Mouse (Mus musculus): ENCODE results near the gene Mlh3. TPM values are rescaled to one million over a fixed set of nuclear protein-coding genes. Genes with fewer than 3 reads are reported as not detected.
"Not testable (repeated sequence)": the region's sequence is repeated elsewhere in the genome, so short reads cannot be mapped to it uniquely, and the experiment has no call there.

The Mlh3 gene
- total RNA-seq, 2 experiments from 2014 or later: 6.6 to 8.6 TPM

- DNase-seq: no peak
- intact Hi-C loops (cut with DNase I; ENCODE audit: low total_unique reads): loop anchor here (5.0 kb wide), 1 partner anchor 113 kb away; no protein-coding TSS in a partner anchor
These were observed 14.6 kb upstream of the Mlh3 start for GRCm38 (mm10) chr12:85284996-85285395.

GRCm38 (mm10) chr12:85284331-85284730 is 13.9 kb upstream of the Mlh3 start:
- no peak for DNase-seq
- intact Hi-C loops (cut with DNase I; ENCODE audit: low total_unique reads): no loop called here

DNA sequence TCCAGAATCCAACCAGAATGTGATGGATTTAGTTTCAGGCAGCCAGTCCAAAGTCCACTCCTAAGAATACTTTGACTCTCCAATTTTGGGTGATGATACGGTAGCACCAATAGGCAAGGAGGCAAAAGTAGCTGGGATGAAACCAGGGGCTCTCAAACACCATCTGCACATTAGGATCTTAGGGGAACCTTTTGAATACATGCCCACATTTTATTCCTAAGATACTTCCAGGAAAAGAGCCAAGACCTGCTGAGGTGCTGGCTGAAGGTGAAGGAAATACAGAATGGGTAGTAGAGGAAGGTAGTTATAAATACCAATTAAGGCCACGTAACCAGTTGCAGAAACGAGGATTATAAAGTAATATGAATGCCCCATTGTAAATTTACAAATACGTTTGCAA is 11.4 kb upstream of the Mlh3 start:
- DNase-seq; intact Hi-C loops (cut with DNase I; ENCODE audit: low total_unique reads): not testable (repeated sequence)

GRCm38 (mm10) chr12:85280845-85281651 is 10.6 kb upstream of the Mlh3 start:
- intact Hi-C loops (cut with DNase I; ENCODE audit: low total_unique reads): no loop called here
- DNase-seq: no peak

DNA sequence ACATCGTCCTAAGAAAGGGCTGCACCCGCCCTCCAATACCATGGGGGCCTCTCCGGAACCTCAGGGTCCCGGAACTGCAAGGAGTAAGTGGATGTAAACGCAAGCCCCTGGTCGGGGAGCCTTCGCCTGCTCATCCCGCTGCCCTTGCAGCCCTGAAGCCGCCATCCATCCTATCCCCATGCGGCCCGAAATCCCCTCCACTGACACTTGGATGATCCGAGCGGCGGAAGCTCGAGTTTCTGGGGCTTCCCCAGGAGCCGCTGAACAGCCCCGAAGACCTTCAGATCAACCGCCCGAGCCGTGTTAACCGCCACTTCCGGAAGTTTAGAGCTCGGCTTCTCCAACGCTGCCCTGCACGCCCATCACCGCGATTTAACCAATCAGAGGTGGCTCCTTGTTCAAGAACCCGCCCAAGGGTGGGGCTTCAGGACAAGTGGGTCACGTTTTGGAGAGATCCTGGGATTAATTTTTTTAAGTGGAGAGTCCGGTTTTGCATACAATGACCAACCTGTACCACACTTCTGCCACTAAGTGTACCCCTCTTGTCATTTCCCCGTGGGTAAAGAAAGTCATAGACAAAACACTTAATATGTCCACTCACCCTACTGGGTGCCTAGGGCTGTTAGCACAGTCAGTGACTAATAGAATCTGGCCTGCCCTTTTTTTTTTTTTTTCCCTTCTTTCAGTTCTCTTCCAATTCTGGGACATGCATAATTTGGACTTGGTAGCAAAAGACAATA is 9.9 kb upstream of the Mlh3 start:
- peak; percentile 93 for DNase-seq
- intact Hi-C loops (cut with DNase I; ENCODE audit: low total_unique reads): no loop called here

DNA sequence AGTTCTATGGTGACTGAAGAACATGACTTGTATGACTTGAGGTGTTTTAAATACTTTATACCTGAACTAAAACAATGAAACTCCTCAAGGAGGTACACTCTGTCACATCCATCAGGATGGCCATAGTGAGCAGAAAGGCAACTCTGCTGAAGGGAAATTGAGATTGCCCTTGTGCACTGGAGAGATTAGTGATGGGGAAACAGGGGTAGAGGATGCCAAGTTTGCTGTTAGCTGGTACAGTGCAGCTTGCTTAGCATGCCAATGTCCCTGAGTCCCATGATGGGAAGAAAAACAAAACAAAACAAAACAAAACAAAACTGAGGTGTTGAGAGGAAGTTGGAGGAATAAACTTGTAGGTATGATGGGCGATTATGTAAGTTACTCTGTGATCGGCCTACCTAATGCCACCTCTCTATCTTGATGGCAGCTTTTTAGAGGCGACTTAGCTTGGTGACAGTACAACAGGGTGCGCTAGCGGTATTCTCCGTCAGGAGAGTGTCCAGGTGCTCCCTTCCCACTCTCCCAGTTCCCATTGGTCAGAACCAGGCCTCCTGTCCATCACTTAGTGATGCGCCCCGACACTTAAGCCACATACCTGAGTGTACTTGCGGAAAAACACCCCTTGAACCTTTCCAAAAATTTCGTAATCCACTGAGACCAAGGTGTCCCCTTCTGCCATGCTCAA is 9.1 kb upstream of the Mlh3 start:
- intact Hi-C loops (cut with DNase I; ENCODE audit: low total_unique reads): loop anchor here (5.0 kb wide), 1 partner anchor 47 kb away; no protein-coding TSS in a partner anchor

DNA sequence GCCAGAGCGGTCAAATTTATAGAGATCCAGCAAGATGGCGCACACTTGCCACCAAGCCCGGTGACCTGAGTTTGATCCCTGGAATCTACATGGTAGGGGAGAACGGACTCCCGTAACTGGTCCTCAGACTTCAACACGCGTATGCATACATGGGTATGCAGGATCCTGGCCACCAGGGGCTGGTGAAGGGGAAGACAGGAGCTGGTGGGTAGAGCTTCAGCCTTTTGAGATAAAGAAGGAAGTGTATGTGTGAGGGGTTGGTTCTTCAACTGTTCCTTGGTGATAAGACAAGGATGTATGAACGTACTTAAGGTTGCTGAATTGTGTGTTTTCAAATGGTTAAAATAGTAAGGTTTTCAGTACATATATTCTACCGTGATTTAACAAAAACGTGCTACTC is 8.5 kb upstream of the Mlh3 start:
- intact Hi-C loops (cut with DNase I; ENCODE audit: low total_unique reads): loop anchor here (5.0 kb wide), 1 partner anchor 47 kb away; no protein-coding TSS in a partner anchor
- no peak for DNase-seq

More for the DNA sequence above, 9.1 kb upstream of the Mlh3 start:
- DNase-seq: no peak

GRCm38 (mm10) chr12:85276273-85276672 is 5.9 kb upstream of the Mlh3 start:
- intact Hi-C loops (cut with DNase I; ENCODE audit: low total_unique reads): loop anchor here (5.0 kb wide), 1 partner anchor 44 kb away; no protein-coding TSS in a partner anchor
- DNase-seq: no peak

DNA sequence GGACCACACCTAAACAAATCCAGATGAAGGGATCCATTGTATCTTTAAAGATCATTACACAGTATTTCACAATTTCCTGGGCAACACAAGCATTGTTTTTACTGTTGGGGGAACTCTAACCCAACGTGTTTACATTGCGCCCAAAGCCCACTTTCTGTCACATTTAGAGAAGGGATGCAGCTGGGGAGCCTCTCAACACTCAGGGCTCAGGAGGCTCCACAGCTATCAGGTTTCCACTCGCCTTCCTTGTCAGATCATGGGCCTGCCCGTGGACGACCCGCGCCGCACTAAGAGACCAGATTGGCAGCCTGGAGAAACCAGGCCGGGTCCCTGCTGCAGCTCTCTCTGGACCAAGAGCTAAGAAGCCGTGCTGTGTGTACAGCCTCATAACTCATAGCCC is 3.1 kb upstream of the Mlh3 start:
- intact Hi-C loops (cut with DNase I; ENCODE audit: low total_unique reads): no loop called here

DNA sequence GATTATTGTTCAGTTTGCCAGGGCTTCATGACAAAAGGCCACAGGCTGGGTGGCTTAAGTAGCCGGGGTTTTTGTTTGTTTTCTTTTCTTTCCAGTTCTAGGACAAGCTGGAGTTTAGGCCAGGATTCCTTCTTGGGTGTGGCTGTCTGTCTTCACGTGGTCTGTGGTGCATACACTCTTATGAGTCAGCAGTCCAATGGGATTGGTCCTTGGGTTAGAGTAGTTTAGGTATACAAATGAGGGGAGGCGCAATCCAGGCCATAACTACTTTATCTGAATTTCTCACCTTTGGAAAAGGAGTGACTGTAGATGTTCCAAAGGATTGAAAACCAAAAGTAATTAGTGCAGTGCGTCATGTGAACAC is 1.4 kb upstream of the Mlh3 start:
- no peak for DNase-seq
- intact Hi-C loops (cut with DNase I; ENCODE audit: low total_unique reads): no loop called here

More for the DNA sequence above, 3.1 kb upstream of the Mlh3 start:
- no peak for DNase-seq

- intact Hi-C loops (cut with DNase I; ENCODE audit: low total_unique reads): no loop called here
- no peak for DNase-seq
These were observed 888 bp upstream of the Mlh3 start for GRCm38 (mm10) chr12:85271132-85271842.

- intact Hi-C loops (cut with DNase I; ENCODE audit: low total_unique reads): no loop called here
- DNase-seq: no peak
These were observed 578 bp downstream of the Mlh3 start for GRCm38 (mm10) chr12:85269821-85270220.

GRCm38 (mm10) chr12:85266248-85266647 is 4.2 kb downstream of the Mlh3 start:
- intact Hi-C loops (cut with DNase I; ENCODE audit: low total_unique reads): no loop called here
- no peak for DNase-seq

GRCm38 (mm10) chr12:85264940-85265339 is 5.5 kb downstream of the Mlh3 start:
- intact Hi-C loops (cut with DNase I; ENCODE audit: low total_unique reads): no loop called here

DNA sequence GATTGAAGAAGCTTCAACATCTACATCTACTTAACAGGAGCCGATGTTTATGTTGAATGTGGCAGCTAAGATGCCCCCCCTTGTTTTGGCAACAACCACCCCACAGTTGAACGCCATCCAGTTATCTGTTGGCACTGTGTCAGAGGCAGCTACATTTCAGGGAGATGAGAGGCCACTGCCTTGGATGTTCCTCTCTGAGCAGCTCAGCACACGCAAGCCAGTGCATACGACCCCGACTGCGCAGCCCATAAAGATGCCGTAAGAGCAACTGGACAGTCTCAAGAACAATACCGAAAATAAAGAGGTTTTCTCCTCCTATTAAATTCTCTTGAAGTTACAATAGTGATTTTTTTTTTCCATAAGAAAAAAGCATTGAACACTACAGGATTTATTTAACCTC is 5.9 kb downstream of the Mlh3 start:
- DNase-seq: no peak
- intact Hi-C loops (cut with DNase I; ENCODE audit: low total_unique reads): no loop called here

More at GRCm38 (mm10) chr12:85264940-85265339, 5.5 kb downstream of the Mlh3 start:
- no peak for DNase-seq

DNA sequence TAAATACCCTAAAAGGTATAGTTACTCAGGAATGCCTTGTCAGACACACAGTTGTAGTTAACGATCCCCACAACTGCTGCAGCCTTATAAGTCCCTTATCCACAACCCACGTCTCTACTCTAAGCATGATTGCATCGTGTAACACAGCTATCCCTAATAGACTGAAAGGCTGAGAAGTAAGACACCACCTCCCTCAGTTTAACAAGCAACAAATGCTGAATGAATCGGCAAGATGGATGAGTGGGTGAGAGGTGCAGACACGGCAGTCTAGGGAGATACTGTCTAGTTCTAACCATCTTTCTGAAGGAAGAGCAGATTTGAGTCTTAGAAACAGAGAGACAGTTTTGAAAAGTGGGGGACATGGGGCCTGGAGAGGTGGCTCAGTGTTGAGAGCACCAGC is 7.2 kb downstream of the Mlh3 start:
- no peak for DNase-seq
- intact Hi-C loops (cut with DNase I; ENCODE audit: low total_unique reads): no loop called here

- peak; percentile 18 for DNase-seq
- intact Hi-C loops (cut with DNase I; ENCODE audit: low total_unique reads): no loop called here
These were observed 7.9 kb downstream of the Mlh3 start for GRCm38 (mm10) chr12:85262489-85262888.

- intact Hi-C loops (cut with DNase I; ENCODE audit: low total_unique reads): no loop called here
- DNase-seq: no peak
These were observed 13.3 kb downstream of the Mlh3 start for GRCm38 (mm10) chr12:85257008-85257639.

Measured in gastrocnemius, postnatal 14 days (tissue).